Mouse (Mus musculus) ES-Bruce4 (cell line): ENCODE data around the gene Ccdc12. TPM values are rescaled to one million over a fixed set of nuclear protein-coding genes. Genes with fewer than 3 reads are reported as not detected.

Experiments
- H3K27ac ChIP-seq: 2 replicates; pipeline ENCODE4 v1.5.1; 2012; ENCODE audit warnings: low read length, inconsistent platforms; ENCODE audit not compliant: insufficient read depth
- H3K27me3 ChIP-seq: 2 replicates; pipeline ENCODE4 v1.6.1; 2012; ENCODE audit warnings: mild to moderate bottlenecking, low read length, inconsistent platforms; ENCODE audit not compliant: control insufficient read depth, poor library complexity, insufficient read depth, severe bottlenecking
- H3K36me3 ChIP-seq: 2 replicates; pipeline ENCODE4 v1.6.1; 2012; ENCODE audit warnings: inconsistent platforms, mild to moderate bottlenecking, low read length, moderate library complexity; ENCODE audit not compliant: control insufficient read depth, poor library complexity, insufficient read depth, severe bottlenecking
- H3K4me1 ChIP-seq: one replicate; pipeline ENCODE4 v1.8.1; 2011; ENCODE audit warnings: low read length; ENCODE audit not compliant: control insufficient read depth, insufficient read depth
- H3K4me3 ChIP-seq: 2 replicates; pipeline ENCODE4 v1.5.1; 2011; ENCODE audit warnings: low read depth, mild to moderate bottlenecking, low read length
- H3K9ac ChIP-seq: 2 replicates; pipeline ENCODE4 v1.6.1; 2012; ENCODE audit warnings: low read depth, mild to moderate bottlenecking, inconsistent platforms; ENCODE audit not compliant: poor library complexity, severe bottlenecking
- H3K9me3 ChIP-seq: replicated peaks from 2 replicates; pipeline ENCODE4 v1.6.1; 2012; ENCODE audit warnings: mild to moderate bottlenecking, low read length, inconsistent platforms; ENCODE audit not compliant: control insufficient read depth, poor library complexity, insufficient read depth, severe bottlenecking
- CTCF ChIP-seq: IDR thresholded peaks from one replicate; pipeline ENCODE4 v1.8.1; 2011; ENCODE audit warnings: low read depth, low read length
- EP300 ChIP-seq: IDR thresholded peaks from 2 replicates; pipeline ENCODE4 v1.6.1; 2011; ENCODE audit warnings: low read depth, low read length; ENCODE audit not compliant: insufficient read depth
- POLR2A ChIP-seq: IDR thresholded peaks from one replicate; pipeline ENCODE4 v1.8.1; 2011; ENCODE audit warnings: low read length; ENCODE audit not compliant: insufficient read depth
- polyA plus RNA-seq: library from polyadenylated mRNA; stranded (reverse); fragments of >200 nt; gene quantifications from 2 replicates; pipeline ENCODE4 v1.2.4, GENCODE M21; 2011; ENCODE audit warnings: low read depth; ENCODE audit not compliant: missing spikeins, insufficient read depth, insufficient read length

Gene Ccdc12
- polyA plus RNA-seq, 1 experiment, result 33.5 TPM

- H3K4me1 ChIP-seq, result no peaks in the 10 kb centered on the region
- no peak overlapping the region for H3K27ac ChIP-seq
- no peaks in the 10 kb centered on the region for H3K27me3 ChIP-seq
- no peak overlapping the region for H3K9ac ChIP-seq
- no peak overlapping the region for H3K4me3 ChIP-seq
- H3K9me3 ChIP-seq, result no peaks in the 10 kb centered on the region
- H3K36me3 ChIP-seq, result no peaks in the 10 kb centered on the region
- no peak for TF ChIP-seq CTCF
Measured at GRCm38 (mm10) chr9:110722060-110722459, 65.8 kb downstream of the Ccdc12 start.

DNA sequence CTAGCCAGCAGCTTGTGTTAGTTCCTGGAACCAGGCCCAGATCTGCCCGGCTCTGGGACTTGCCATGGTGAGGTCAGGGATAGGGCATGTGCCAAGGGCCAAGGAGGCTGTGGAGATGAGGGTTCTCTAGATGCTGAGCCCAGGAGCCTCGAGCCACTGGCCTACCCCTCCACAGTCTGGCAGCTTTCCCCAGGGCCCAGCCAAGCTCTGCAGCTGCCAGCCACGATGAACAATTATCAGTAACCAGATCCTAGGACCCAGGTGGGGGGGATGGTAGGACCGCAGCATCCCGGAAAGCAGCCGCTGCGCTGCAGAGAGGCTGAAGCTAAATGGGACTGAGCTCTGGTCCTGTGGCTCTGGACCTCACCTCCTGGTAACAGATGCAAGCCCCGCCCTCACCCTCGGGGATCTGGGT is 69.4 kb downstream of the Ccdc12 start:
- no peak overlapping the region for H3K27ac ChIP-seq
- no peaks in the 10 kb centered on the region for H3K36me3 ChIP-seq
- H3K27me3 ChIP-seq, result no peaks in the 10 kb centered on the region
- no peak overlapping the region for H3K9ac ChIP-seq
- H3K4me3 ChIP-seq, result no peak overlapping the region
- no peaks in the 10 kb centered on the region for H3K9me3 ChIP-seq
- peaks cover 2% of the 10 kb centered on the region for H3K4me1 ChIP-seq
- TF ChIP-seq EP300, result no peak
- no peak for TF ChIP-seq CTCF
- no peak for TF ChIP-seq POLR2A

- Histone ChIP-seq H3K36me3 (no peaks in the 10 kb centered on the region), H3K4me3 (peak overlapping the region; percentile 47), H3K27me3 (no peaks in the 10 kb centered on the region), H3K9me3 (no peaks in the 10 kb centered on the region), H3K9ac (no peak overlapping the region), H3K4me1 (peaks cover 2% of the 10 kb centered on the region), H3K27ac (no peak overlapping the region)
- TF ChIP-seq CTCF, result no peak
- no peak for TF ChIP-seq POLR2A
- no peak for TF ChIP-seq EP300
Measured at GRCm38 (mm10) chr9:110726867-110727266, 70.6 kb downstream of the Ccdc12 start.

DNA sequence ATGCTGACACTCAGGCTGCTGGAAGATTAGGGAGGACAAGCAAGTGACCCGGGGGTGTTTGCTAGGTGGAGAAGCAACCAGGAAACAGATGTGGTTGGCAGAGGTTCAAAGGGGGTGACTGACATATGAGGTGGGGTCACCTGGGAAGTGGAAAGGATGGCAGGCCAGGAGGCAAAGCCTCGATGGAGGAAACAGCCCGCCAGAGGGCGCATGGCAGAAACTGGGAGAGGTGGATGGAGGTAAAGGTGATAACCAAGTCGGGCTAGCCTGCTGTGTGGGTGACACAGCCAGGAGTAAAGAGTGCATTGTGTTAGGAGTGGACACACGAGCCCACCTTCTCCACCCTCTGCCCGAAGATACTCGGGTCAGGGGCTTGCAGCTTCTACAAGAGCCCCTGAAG is 73.5 kb downstream of the Ccdc12 start:
- no peaks in the 10 kb centered on the region for H3K27me3 ChIP-seq
- TF ChIP-seq CTCF (peak; percentile 86), POLR2A (no peak), EP300 (no peak)
- no peaks in the 10 kb centered on the region for H3K36me3 ChIP-seq
- H3K9ac ChIP-seq, result no peak overlapping the region
- no peaks in the 10 kb centered on the region for H3K9me3 ChIP-seq
- H3K4me1 ChIP-seq, result peaks cover 2% of the 10 kb centered on the region
- no peak overlapping the region for H3K27ac ChIP-seq
- no peak overlapping the region for H3K4me3 ChIP-seq

DNA sequence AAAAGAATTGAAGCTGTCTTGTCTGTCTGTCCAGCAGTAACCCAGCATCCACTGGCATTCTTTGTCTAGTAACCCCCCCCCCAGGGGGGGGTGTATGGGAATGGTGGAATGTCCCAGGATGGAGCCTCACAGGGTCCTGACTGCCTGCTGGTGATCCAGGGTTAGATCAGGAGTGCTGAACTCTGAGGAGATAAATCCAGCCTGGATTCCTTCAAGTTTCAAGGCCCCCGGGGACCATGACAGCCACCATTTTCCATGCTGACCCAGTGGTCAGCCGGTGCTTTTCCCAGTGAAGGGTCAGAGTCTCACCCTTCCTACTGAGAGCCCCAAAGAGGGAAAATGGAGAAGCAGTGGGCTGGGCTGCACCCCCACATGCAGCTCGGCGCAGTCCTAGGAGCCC is 75.6 kb downstream of the Ccdc12 start:
- Histone ChIP-seq H3K9ac (no peak overlapping the region), H3K4me1 (peaks cover 2% of the 10 kb centered on the region), H3K27ac (no peak overlapping the region), H3K9me3 (no peaks in the 10 kb centered on the region), H3K27me3 (no peaks in the 10 kb centered on the region), H3K36me3 (no peaks in the 10 kb centered on the region), H3K4me3 (no peak overlapping the region)
- no peak for TF ChIP-seq CTCF

GRCm38 (mm10) chr9:110732623-110733022 is 76.3 kb downstream of the Ccdc12 start:
- Histone ChIP-seq H3K36me3 (no peaks in the 10 kb centered on the region), H3K27ac (no peak overlapping the region), H3K9ac (peak overlapping the region; percentile 13; the same call in 1 of the 2 replicates), H3K4me3 (peak overlapping the region; percentile 65), H3K27me3 (no peaks in the 10 kb centered on the region), H3K9me3 (no peaks in the 10 kb centered on the region), H3K4me1 (peaks cover under 1% of the 10 kb centered on the region)
- TF ChIP-seq EP300, result no peak
- TF ChIP-seq POLR2A, result peak; percentile 16
- no peak for TF ChIP-seq CTCF

- Histone ChIP-seq H3K36me3 (no peaks in the 10 kb centered on the region), H3K4me1 (no peaks in the 10 kb centered on the region), H3K9ac (peak overlapping the region; percentile 13; the same call in 1 of the 2 replicates), H3K9me3 (no peaks in the 10 kb centered on the region), H3K27ac (no peak overlapping the region), H3K4me3 (peak overlapping the region; percentile 65), H3K27me3 (no peaks in the 10 kb centered on the region)
- TF ChIP-seq EP300 (no peak), CTCF (no peak), POLR2A (no peak)
Measured at GRCm38 (mm10) chr9:110733102-110733501, 76.8 kb downstream of the Ccdc12 start.
